Mouse (Mus musculus): ENCODE measurements at regions not wholly inside any gene's neighbourhood (a gene's known extent, or its start where the extent isn't known, plus 50 kb on each side); places are given as distances from the start of the nearest gene placed in this dataset.

DNA sequence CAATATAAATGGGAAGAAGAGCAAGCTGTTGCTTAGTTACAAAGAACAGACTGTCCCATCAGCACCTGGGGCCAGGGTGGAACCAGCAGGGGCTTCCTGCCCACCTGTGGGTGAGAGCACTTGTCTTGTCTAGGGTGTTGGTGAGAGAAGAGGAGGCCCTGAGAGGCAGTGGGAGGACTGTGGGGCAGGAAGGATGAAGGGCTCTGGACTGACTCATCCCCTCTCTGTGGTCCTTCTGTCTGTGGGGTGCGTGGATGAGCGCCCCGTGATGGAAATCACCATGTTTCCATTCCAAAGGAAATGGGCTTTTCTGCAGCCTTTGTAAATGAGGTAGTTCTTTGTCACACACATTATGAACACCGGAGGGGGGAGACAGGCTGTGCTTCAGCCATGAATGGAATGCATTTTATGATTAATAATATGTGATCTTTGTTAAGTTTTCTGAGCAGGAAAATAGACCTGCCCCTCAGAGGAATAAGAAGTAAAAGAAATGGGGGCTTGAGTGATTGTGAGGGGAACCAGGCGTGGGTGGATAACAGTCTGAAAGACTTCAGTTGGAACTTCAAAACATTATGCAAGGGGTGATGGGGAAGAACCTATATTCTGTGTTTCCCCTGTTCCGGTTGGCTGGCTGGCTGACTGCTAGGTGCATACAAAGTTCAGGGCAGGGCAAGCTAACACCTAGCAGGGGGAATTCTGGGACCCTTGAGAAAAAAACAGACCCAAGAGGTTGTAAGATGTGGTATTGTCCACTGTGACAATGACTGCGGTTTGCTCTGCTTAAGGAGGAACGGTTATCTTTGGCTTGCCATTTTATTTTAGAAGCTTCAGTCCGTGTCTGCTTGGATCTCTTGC lies 237.3 kb downstream of the Gadd45g start:
- TF ChIP-seq CTCF (IDR thresholded peaks at IDR 0.05; ENCODE audit: low read depth, low read length) (no peak), POLR2A (IDR thresholded peaks at IDR 0.05; ENCODE audit: borderline replicate concordance, low read depth, low read length) (no peak)
